Mouse (Mus musculus) stomach, embryonic 16.5 days (tissue): ENCODE data around the gene Tex10. TPM values are rescaled to one million over a fixed set of nuclear protein-coding genes. Genes with fewer than 3 reads are reported as not detected.
A peak's percentile ranks its signal among the peaks of the same experiment; 100 is the strongest.

ENCODE experiments used
- ATAC-seq: fragments of 200-750 bp; cut with Nextera tagmentation; 2 replicates; pipeline ENCODE4 v1.8.0; 2017; ENCODE audit warnings: moderate number of reproducible peaks, moderate TSS enrichment; ENCODE audit not compliant: insufficient read depth, low FRiP score
- H3K27ac ChIP-seq: fragments of 300-500 bp; sonication (generic); 2 replicates; pipeline ENCODE4 v1.5.1; 2014; ENCODE audit warnings: low read length
- H3K27me3 ChIP-seq: fragments of 300-500 bp; sonication (generic); 2 replicates; pipeline ENCODE4 v1.6.1; 2014; ENCODE audit warnings: low read length, control low read depth, mixed read lengths; ENCODE audit not compliant: control insufficient read depth, insufficient read depth
- H3K36me3 ChIP-seq: fragments of 300-500 bp; sonication (generic); 2 replicates; pipeline ENCODE4 v1.6.1; 2014; ENCODE audit warnings: low read length; ENCODE audit not compliant: control insufficient read depth, insufficient read depth
- H3K4me1 ChIP-seq: fragments of 300-500 bp; sonication (generic); 2 replicates; pipeline ENCODE4 v1.6.1; 2014; ENCODE audit warnings: low read length, control low read depth, mixed read lengths; ENCODE audit not compliant: control insufficient read depth, insufficient read depth
- H3K4me2 ChIP-seq: fragments of 300-500 bp; sonication (generic); 2 replicates; pipeline ENCODE4 v1.6.1; 2014; ENCODE audit warnings: low read depth, low read length, mixed read lengths
- H3K4me3 ChIP-seq: fragments of 300-500 bp; sonication (generic); replicated peaks from 2 replicates; pipeline ENCODE4 v1.5.1; 2014; ENCODE audit warnings: mild to moderate bottlenecking, low read length
- H3K9ac ChIP-seq: fragments of 300-500 bp; sonication (generic); 2 replicates; pipeline ENCODE4 v1.6.1; 2014; ENCODE audit warnings: low read length
- H3K9me3 ChIP-seq: fragments of 300-500 bp; sonication (generic); replicated peaks from 2 replicates; pipeline ENCODE4 v1.6.1; 2016; ENCODE audit warnings: low read length, control low read depth; ENCODE audit not compliant: control insufficient read depth
- WGBS: fragments of 180-500 bp; shearing (Covaris S2); extraction: QIAGEN DNeasy Blood & Tissue Kit; methylation state at CpG from one replicate; pipeline ENCODE4 v1.1.7; 2014; 5-methylcytosine and 5-hydroxymethylcytosine counted together
- polyA plus RNA-seq: library from polyadenylated mRNA; unstranded; fragments of >200 nt; fragmentation: Nextera tagmentation; extraction: Ambion mirVana; gene quantifications from 2 replicates; pipeline ENCODE4 v1.2.1, GENCODE M21; 2015

Gene Tex10
- polyA plus RNA-seq, 1 experiment from 2014 or later, result 49.4 TPM

DNA sequence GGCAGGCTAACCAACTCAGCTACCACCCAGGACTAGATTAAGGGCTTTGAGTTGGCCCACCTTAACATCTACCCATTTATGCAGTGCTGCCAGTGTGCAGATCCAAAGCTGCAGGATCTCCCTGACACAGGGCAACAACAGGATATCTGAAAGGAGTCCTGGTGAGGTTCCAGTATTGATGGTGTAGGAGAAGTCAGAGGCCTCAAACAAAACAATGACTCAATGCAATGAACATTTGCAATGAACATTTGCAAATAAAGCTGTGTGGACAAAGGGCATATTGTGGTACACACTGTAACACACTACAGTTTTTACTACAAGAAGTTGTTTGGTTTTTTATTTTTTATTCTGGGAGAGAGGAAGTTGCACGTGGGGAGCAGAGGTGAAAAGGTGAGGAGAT is 12.2 kb downstream of the Tex10 start:
- H3K4me1 ChIP-seq, result no peaks in the 10 kb centered on the region
- WGBS, result 63% methylated on average over 1 of the region's 1 CpGs
- H3K36me3 ChIP-seq, result peaks cover under 1% of the 10 kb centered on the region
- ATAC-seq, result no peak
- no peak overlapping the region for H3K9ac ChIP-seq
- no peaks in the 10 kb centered on the region for H3K27me3 ChIP-seq
- no peaks in the 10 kb centered on the region for H3K9me3 ChIP-seq
- H3K4me3 ChIP-seq, result no peak overlapping the region
- H3K4me2 ChIP-seq, result no peak overlapping the region
- no peak overlapping the region for H3K27ac ChIP-seq

DNA sequence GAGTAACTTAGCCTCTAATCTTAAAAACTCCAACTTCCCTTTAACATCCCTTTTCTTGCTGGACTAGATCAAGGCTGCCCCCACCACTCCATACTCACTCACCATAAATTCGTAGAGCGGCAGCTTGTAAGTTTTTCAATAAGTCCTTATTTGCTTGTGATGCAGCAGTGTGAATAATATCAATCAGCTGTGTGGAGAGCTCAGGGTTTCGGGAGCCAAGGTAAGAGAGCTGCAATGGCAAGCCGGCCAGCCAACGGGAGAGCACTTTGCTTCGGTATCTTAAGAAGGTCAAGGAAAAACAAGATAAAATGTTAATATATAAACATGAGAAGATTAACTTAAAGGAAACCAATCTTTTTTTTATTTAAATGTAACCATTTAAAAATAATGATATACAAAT is 14.8 kb downstream of the Tex10 start:
- ATAC-seq, result no peak
- Histone ChIP-seq H3K4me3 (no peak overlapping the region), H3K4me1 (no peaks in the 10 kb centered on the region)

DNA sequence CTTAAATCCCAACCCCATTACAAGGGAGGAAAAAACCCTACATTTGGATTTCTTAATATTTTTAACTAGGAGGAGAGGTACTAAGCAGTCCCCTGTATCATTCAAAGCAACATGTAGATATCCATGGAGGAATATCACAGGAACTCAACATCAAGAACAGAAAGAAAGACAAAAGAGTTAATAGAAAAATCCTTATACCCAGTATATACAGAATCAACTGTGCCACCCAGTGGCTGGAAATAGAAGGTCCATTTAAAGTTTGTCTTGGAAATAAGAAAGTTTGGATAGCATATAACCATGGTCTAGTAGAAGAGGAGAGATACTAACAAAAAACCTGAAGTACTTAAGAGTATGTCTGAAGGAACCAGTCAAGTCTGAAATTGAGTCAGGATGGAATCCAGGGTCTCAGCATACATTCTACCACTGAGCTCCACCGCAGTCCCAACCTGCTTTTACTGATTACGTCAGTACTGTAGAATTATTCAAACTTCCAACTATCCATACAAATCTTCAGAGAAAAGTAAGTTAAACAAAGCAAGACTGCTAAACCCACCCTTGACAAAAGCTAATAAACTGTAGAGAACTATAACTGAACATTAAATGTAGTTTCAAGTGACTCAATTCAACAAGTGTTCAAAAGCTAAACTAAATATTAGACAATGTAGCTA is 19.0 kb downstream of the Tex10 start:
- H3K27me3 ChIP-seq, result no peaks in the 10 kb centered on the region
- no peaks in the 10 kb centered on the region for H3K4me1 ChIP-seq
- no peak overlapping the region for H3K4me3 ChIP-seq
- H3K4me2 ChIP-seq, result no peak overlapping the region
- no peak overlapping the region for H3K9ac ChIP-seq
- WGBS, result 71% methylated on average over 2 of the region's 2 CpGs
- peaks cover 30% of the 10 kb centered on the region for H3K36me3 ChIP-seq
- no peak for ATAC-seq
- H3K27ac ChIP-seq, result no peak overlapping the region
- H3K9me3 ChIP-seq, result no peaks in the 10 kb centered on the region

More for the DNA sequence above, 14.8 kb downstream of the Tex10 start:
- no peaks in the 10 kb centered on the region for H3K9me3 ChIP-seq
- 78% methylated on average over 6 of the region's 6 CpGs for WGBS
- H3K27me3 ChIP-seq, result no peaks in the 10 kb centered on the region
- peaks cover 13% of the 10 kb centered on the region for H3K36me3 ChIP-seq
- H3K9ac ChIP-seq, result no peak overlapping the region
- H3K4me2 ChIP-seq, result no peak overlapping the region
- no peak overlapping the region for H3K27ac ChIP-seq

DNA sequence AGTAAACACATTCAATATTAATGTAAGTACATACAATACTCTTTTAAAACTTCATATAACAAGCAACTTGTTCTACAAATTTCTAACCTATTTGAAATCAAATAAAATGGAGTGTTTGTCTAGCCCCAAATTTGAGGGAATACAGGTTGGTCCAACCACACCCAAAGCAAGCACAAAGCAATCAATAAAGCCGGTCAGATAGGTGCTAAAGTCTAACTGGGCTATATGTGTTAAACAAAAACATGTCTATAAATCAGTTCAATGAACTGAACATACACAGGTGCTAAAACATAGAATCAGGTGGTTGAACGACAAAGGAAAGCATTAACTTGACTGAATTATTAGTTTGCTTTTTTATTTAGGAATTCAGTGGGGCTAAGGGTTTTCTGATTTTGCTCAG is 45.2 kb downstream of the Tex10 start:
- Histone ChIP-seq H3K4me1 (no peaks in the 10 kb centered on the region), H3K27me3 (no peaks in the 10 kb centered on the region), H3K36me3 (peaks cover 30% of the 10 kb centered on the region), H3K9me3 (no peaks in the 10 kb centered on the region), H3K4me2 (no peak overlapping the region), H3K4me3 (no peak overlapping the region), H3K27ac (no peak overlapping the region), H3K9ac (no peak overlapping the region)
- WGBS, result 54% methylated on average over 2 of the region's 2 CpGs
- no peak for ATAC-seq

DNA sequence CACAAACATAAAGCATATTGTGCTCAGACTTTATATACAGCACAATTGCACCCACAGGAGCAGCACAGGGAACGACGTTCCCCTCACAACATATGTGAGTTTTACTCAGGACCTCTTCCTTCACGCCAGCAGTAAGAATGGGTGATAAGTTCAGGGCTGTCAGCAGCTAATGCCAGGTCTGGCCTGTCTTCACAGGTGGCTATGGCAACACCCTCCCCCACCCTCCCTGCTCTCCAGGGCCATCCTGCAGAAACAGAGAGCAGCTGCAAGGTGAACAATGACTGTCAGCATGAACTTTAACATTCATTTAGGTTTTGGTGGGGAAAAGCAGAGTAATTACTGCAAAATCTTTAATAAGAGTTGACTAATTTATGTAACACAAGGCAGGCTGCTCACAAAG is 45.8 kb downstream of the Tex10 start:
- Histone ChIP-seq H3K36me3 (peaks cover 26% of the 10 kb centered on the region), H3K9ac (no peak overlapping the region), H3K27me3 (no peaks in the 10 kb centered on the region), H3K4me3 (no peak overlapping the region), H3K9me3 (no peaks in the 10 kb centered on the region), H3K4me1 (no peaks in the 10 kb centered on the region), H3K4me2 (no peak overlapping the region), H3K27ac (no peak overlapping the region)
- ATAC-seq, result no peak
- 44% methylated on average over 3 of the region's 3 CpGs for WGBS

DNA sequence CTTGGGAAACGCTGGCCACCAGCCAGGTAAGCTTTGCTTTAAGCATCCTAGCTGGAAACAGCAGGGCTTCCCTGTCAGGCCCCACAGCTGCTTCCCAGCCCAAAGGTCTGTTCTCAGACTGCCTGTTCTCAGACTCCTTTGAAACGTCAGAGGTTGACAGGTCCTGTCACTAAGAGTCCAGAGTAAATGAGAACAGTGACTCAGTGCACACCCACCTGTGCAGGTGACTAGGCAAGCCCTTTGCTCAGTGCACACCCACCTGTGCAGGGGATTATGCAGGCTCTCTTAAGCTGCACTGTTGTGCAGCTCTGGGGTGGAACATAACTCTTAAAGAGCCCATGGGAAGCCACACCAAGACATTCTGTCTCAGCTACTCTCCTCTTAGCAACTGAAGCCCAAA is 49.5 kb downstream of the Tex10 start:
- H3K4me3 ChIP-seq, result no peak overlapping the region
- peaks cover 11% of the 10 kb centered on the region; the same call in 1 of the 2 replicates for H3K36me3 ChIP-seq
- H3K27ac ChIP-seq, result no peak overlapping the region
- peak; percentile 59 for ATAC-seq
- no peak overlapping the region for H3K4me2 ChIP-seq
- H3K27me3 ChIP-seq, result no peaks in the 10 kb centered on the region
- H3K9me3 ChIP-seq, result no peaks in the 10 kb centered on the region
- 40% methylated on average over 2 of the region's 2 CpGs for WGBS
- no peaks in the 10 kb centered on the region for H3K4me1 ChIP-seq
- no peak overlapping the region for H3K9ac ChIP-seq

DNA sequence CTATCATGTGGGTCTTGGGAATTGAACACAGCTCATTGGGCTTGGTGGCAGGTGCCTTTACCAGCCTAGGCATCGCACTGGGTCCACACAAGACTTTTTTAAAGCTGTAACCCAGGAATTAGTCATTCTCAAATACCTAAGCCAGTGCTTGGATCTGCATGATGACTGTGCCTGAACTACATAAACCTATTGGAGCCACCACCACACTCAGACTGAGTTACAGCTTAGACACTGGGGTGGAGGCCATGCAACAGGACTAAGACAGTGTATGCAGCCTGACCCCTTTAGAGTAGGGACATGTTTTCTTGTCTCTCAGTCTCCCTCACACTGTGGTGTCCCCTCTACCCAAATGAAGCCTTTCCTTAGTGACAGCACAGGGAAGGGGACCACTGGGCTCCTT is 50.6 kb downstream of the Tex10 start:
- Histone ChIP-seq H3K36me3 (peaks cover 7% of the 10 kb centered on the region; the same call in 1 of the 2 replicates), H3K27ac (no peak overlapping the region), H3K9ac (no peak overlapping the region), H3K27me3 (no peaks in the 10 kb centered on the region), H3K4me1 (no peaks in the 10 kb centered on the region), H3K4me2 (no peak overlapping the region), H3K4me3 (no peak overlapping the region), H3K9me3 (no peaks in the 10 kb centered on the region)
- 92% methylated on average over 1 of the region's 1 CpGs for WGBS
- ATAC-seq, result no peak

DNA sequence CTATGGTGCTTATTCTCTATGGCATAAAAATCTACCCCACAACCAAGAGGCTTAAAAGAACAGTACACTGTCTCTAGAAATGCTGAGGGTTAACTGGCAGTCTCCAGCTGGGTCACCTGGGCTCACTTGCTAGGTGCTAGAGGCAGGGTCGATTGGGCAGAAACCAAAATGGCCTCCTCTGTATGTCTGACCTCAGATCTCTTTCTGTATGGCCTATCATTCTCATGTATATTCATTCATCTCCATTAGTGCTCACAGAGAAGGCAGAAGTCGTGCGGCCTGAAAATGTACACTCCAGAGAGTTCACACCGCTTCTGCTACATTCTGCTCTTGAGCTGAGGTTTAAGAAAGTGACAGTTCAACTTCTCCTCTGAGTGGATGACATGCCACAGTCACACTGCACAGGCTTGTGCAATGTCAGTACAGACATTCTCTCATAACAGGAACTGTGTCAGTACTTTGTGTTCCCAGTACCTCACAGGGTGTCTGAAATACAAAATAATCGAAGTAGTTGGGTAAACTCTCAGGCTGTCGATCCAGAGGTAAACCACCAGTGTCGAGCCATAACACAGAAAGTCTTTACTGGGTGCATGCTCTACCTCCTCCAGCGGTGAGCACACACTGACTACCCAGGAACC is 54.3 kb downstream of the Tex10 start:
- Histone ChIP-seq H3K9ac (no peak overlapping the region), H3K36me3 (peaks cover 4% of the 10 kb centered on the region; the same call in 1 of the 2 replicates), H3K4me3 (no peak overlapping the region), H3K9me3 (no peaks in the 10 kb centered on the region), H3K4me2 (no peak overlapping the region), H3K4me1 (no peaks in the 10 kb centered on the region), H3K27ac (no peak overlapping the region), H3K27me3 (no peaks in the 10 kb centered on the region)
- 89% methylated on average over 8 of the region's 8 CpGs for WGBS
- no peak for ATAC-seq

DNA sequence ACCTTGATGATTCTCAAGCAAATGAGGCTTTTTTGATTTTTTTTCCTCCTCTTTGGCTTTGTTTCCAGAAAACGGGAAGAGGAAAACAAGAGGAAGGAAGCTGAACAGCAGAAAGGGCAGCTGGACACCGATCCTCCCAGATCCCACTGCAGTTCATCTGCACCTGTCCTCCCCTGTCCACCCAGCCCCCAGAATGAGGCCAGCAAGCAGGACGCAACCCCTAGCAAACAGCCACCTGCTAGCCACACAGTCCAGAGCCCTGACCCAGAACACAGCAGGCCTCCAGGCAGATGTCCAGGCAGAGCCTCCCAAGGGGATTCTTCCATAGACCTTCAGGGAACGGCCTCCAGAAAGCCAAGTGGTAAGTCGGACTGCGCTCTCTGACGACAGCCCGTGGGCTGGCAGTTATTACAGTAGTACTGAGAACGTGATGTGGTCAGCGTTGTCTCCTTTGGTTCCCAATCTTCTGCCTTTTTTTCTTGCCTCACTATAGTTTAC is 57.4 kb downstream of the Tex10 start:
- Histone ChIP-seq H3K9ac (no peak overlapping the region; the same call in 1 of the 2 replicates), H3K4me2 (no peak overlapping the region), H3K4me1 (no peaks in the 10 kb centered on the region), H3K27me3 (no peaks in the 10 kb centered on the region), H3K4me3 (no peak overlapping the region), H3K27ac (no peak overlapping the region), H3K36me3 (no peaks in the 10 kb centered on the region), H3K9me3 (no peaks in the 10 kb centered on the region)
- 87% methylated on average over 10 of the region's 10 CpGs for WGBS
- ATAC-seq, result no peak
